In the genomic region with DNA sequence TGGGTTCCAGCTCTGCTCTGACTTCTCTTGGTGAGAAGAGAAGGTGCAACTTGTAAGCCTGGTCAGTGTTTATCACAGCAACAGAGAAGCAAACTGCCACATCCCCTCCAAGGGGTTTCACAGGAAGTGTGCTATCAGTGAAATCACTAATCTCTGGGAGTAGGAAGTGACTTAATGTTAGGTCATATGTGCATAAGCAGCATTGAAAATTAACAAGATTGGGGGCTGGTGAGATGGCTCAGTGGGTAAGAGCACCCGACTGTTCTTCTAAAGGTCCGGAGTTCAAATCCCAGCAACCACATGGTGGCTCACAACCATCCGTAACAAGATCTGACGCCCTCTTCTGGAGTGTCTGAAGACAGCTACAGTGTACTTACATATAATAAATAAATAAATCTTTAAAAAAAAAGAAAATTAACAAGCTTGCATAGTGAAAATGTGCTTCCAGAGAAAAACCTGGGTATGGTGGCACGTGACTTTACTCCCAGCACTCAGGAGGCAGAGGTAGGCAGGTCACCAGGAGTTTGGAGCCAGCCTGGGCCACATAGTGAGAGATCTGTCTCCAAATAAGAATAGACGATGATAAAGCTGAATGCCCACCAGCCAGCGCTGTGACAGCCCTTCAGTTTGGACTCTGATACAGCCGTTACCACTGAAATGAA, we compare ENCODE assay signal across 24 mouse cellular contexts. TPM values are rescaled to one million over a fixed set of nuclear protein-coding genes. Genes with fewer than 3 reads are reported as not detected.
"Had no signal": no experiment of that assay in that cellular context is flagged by ENCODE, and none has a peak within 500 bp of the region (broad histone marks: within the 10 kb centered on the region; RNA-seq: fewer than 3 reads in every experiment).

No protein-coding gene starts in this region.

- H3K36me3 ChIP-seq: lung, embryonic 15.5 days; midbrain, embryonic 12.5 days; midbrain, embryonic 15.5 days; neural tube, embryonic 13.5 days had no signal

- H3K27me3 ChIP-seq: lung, embryonic 15.5 days; midbrain, embryonic 12.5 days; midbrain, embryonic 15.5 days; neural tube, embryonic 13.5 days had no signal

- H3K4me1 ChIP-seq: lung, embryonic 15.5 days; midbrain, embryonic 12.5 days; midbrain, embryonic 15.5 days; neural tube, embryonic 13.5 days had no signal

- H3K9me3 ChIP-seq: midbrain, embryonic 15.5 days; neural tube, embryonic 13.5 days had no signal

- ATAC-seq: midbrain, embryonic 15.5 days had no signal

- DNase-seq: kidney, adult 11 months; kidney, adult 8-10 months; kidney, postnatal 14 days; kidney, postnatal 4 days; lung, adult 18-20 months; lung, postnatal 10 days; lung, postnatal 36 days; retina, postnatal 1 day; right cerebral cortex, postnatal 25 days; thymus, adult 2 months; thymus, postnatal 14 days; thymus, postnatal 4 days had no signal

- H3K27ac ChIP-seq: liver, embryonic 14.5 days; lung, embryonic 15.5 days; midbrain, embryonic 12.5 days; midbrain, embryonic 15.5 days; neural tube, embryonic 13.5 days; stomach, postnatal 0 days had no signal

- H3K9ac ChIP-seq: liver, embryonic 14.5 days; lung, embryonic 15.5 days; midbrain, embryonic 12.5 days; midbrain, embryonic 15.5 days; neural tube, embryonic 13.5 days had no signal

- H3K4me2 ChIP-seq: liver, embryonic 11.5 days; lung, embryonic 15.5 days; midbrain, embryonic 12.5 days; midbrain, embryonic 15.5 days; neural tube, embryonic 13.5 days had no signal

- H3K4me3 ChIP-seq: lung, embryonic 15.5 days; midbrain, embryonic 12.5 days; midbrain, embryonic 15.5 days; myocyte; neural tube, embryonic 13.5 days had no signal

RNA-seq across cellular contexts. Expression of a gene that starts 43.5 kb away (rescaled TPM):
- total RNA-seq: layer of hippocampus, adult 18-20 months; left cerebral cortex, postnatal 25 days; neutrophil, adult 5-6 weeks had no signal
- polyA plus RNA-seq: limb, embryonic 11.5 days; liver, embryonic 14.5 days; myocyte had no signal

RNA-seq across cellular contexts. Expression of a gene that starts 45.4 kb away (rescaled TPM):
- total RNA-seq: neutrophil, adult 5-6 weeks had no signal
